Mouse (Mus musculus) frontal cortex, postnatal 14 days (tissue): ENCODE results near the gene Ric8b.

ENCODE experiments used
- DNase-seq, 2 experiments: peaks; one replicate each; pipeline ENCODE4 v3.0.0; 2022; ENCODE audit warnings: low spot score in 2 of 2

Gene Ric8b

GRCm38 (mm10) chr10:84909021-84909801 lies 8.2 kb upstream of the Ric8b start:
- DNase-seq, result peak; percentile 34 to 41

- no peak for DNase-seq
Measured at GRCm38 (mm10) chr10:84910194-84910593, 7.2 kb upstream of the Ric8b start.

GRCm38 (mm10) chr10:84910758-84911384 lies 6.5 kb upstream of the Ric8b start:
- no peak for DNase-seq

DNA sequence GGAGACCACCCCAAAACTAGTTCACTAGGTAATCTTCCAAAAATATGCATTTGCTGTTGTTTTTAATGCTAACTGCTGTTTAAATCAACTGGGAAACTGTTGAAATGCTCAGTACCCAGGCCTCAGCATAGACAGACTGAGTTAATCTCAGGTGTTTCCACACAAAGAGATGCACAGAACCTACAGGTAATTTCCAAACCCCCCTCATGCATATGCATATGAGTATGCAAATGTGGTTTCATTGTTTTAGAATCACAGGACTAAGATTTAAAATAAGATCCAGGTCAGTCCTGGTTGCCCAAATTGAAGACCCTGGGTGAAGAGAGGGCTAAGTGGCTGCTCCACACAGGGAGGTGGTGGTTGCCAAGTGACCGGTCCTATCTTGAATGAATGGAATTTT lies 4.3 kb upstream of the Ric8b start:
- DNase-seq, result peak in 1 of 2 experiments; percentile 0

- no peak for DNase-seq
Measured at GRCm38 (mm10) chr10:84915476-84915875, 1.9 kb upstream of the Ric8b start.

DNA sequence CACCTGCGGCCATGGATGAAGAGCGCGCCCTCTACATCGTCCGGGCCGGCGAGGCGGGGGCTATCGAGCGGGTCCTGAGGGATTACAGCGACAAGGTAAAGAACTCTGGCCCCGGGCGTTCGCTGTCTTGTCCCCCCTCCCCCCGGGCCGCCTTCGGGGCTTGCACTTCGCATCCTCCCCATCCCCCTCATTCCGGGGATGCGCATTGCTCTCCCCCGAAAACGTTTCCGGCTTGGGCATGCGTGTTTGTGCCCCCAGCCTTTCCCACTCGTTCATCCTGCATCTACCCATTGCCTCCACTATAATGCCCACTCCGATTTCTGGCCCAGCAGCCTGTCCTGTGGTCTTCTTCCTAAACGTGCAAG lies 297 bp downstream of the Ric8b start:
- no peak for DNase-seq

DNA sequence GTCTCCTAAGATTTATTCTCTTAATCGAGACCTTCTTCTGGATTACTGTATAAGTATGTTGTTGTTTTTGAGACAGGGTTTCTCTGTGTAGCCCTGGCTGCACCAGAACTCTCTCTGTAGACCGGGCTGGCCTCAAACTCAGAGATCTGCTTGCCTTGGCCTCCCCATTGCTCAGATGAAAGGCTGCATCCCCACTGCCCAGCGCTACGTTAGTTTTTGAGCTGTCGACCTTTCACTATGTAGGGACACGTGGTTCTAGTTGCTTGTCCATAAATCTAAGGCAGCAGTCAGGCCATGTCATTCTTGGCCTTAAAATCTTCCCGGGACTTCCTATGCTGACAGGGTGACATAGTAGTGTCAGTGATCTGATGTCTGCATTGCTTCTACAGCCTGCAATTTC lies 8.9 kb downstream of the Ric8b start:
- no peak for DNase-seq

GRCm38 (mm10) chr10:84926885-84927284 lies 9.5 kb downstream of the Ric8b start:
- DNase-seq, result no peak

DNA sequence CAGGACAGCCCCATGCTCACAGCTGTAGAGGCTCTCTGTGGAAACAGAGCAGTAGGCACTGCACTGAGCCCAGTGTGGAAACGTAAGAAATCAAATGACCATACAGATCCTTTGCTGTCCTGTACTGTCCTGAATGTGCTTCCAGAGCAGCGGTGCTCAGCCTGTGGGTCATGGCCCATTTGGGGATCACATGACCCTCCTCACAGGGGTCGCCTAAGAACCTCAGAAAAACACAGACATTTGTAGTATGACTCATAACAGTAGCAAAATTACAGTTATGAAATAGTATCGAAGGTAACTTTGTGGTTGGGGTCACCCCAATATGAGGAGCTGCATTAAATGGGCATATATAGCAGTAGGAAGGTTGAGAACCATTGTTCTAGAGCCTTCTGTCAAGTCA lies 11.0 kb downstream of the Ric8b start:
- no peak for DNase-seq

DNA sequence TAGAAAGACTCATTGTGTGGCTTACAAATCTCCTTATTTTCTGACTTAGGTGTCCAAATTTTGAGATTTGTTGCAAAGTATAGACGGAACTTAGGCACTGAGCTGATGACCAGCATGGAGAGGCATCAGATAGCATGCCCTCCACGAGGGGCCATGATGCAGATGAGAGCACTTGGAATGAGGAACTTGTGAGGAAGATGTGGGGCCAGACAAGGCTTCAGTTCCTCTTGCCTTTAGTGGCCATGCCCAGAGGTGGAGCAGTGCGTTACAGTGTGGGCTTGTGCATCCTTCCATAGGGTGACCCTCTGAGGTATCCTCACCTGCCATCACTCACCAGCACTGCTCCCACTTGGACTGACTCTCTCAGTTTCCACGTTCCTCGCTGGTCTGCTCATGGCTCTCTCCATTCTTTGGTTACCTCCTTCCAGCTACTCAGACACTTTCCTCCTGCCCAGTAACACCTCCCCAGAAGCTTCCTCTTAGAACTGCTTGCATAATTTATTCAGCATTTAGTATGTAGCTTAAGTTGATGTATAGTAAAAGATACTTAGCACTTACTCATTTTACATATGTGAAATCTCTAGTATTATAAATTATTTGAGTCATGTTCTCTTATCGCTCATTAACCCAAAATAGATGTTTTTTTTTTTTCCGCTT lies 18.3 kb downstream of the Ric8b start:
- no peak for DNase-seq

- DNase-seq, result no peak
Measured at GRCm38 (mm10) chr10:84936832-84937515, 19.6 kb downstream of the Ric8b start.

GRCm38 (mm10) chr10:84938094-84938820 lies 20.8 kb downstream of the Ric8b start:
- no peak for DNase-seq

GRCm38 (mm10) chr10:84938886-84939285 lies 21.5 kb downstream of the Ric8b start:
- DNase-seq, result no peak

GRCm38 (mm10) chr10:84940356-84940755 lies 22.9 kb downstream of the Ric8b start:
- DNase-seq, result no peak

GRCm38 (mm10) chr10:84945692-84946091 lies 28.3 kb downstream of the Ric8b start:
- no peak for DNase-seq

DNA sequence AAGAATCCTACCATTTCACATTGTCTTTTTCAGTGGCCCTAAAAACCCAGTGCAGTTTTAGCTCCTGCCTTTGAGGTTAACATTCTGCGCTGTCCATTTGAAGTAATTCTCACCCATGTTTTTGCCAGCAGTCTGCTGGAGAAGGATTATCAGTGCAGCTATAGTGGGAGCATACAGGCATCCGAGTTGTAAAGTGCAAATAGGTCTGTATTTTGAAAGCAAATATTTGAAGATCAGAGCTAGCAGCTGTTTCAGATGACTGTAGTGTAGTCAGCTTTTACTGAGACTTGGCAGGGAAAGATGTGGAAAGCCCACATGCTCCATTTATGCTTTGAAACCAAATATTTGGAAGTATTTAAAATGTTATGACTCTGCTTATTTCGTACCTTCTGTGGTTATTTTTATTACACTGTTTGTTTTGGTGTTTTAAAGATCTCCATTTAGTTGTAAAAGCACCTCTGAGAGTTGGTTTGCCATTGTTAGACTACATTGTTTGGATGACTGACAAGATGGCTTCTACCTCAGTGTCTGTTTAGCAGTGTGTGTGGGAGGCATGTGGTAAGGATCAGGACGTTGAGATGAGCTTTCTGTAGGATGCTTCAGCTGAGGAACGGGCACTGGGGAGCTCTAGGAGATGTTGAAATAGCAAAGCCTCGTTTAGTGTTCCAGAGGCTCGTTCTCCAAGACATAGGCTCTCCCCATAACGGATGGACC lies 31.7 kb downstream of the Ric8b start:
- no peak for DNase-seq

DNA sequence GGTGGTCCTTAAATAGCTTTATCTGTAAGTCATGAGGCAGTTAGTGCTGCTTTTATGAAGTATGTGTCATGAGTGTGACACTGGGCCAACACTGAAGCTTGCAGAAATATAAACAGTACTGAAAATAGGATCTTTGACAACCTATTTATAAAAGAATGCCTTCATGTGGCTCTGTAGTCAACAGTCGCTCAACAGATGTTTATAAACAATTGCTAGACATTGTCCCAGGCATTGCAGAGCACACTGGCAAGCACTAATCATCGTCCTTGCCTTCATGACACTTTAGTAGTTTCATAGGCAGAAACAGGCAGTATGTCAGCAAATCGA lies 32.2 kb downstream of the Ric8b start:
- no peak for DNase-seq

- DNase-seq, result no peak
Measured at GRCm38 (mm10) chr10:84950384-84950783, 33.0 kb downstream of the Ric8b start.

DNA sequence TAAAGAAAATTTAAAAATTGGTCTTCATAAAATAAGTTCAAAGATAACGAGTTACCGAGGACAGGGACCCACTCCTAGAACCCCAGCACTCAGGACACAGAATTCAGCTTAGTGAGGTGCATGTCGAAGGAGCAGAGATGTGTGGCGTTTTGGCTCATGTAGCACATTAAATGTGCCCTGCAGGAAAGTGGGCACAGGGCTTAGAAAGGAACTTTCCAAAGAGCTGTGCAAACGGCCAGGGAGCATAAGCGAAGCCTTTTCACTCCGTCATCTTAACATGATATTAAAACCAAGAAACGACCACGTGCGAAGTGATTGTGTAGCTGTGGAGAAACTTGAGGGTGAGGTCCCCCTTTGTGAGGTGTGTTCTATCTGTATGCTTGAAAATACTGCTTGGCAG lies 36.8 kb downstream of the Ric8b start:
- no peak for DNase-seq

GRCm38 (mm10) chr10:84956173-84956572 lies 38.8 kb downstream of the Ric8b start:
- DNase-seq, result no peak

DNA sequence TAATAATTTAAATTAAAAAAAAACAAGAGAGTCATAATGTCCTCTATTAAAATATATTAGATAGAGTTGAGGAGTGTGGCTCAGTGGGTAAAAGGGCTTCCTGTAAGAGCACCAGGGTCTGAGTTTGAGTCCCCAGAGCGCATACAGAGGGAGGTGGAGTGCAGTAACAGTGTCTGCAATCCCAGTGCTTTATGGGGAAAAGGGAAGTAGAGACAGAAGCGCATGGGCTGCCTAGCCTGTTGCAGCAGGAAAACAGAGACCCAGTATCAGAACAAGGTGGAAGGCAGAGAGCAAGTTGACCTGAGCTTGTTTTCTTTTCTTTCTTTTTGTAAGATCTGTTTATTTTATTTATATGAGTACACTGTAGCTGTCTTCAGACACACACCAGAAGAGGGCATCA lies 41.2 kb downstream of the Ric8b start:
- DNase-seq, result no peak
